Mouse (Mus musculus) midbrain, embryonic 14.5 days (tissue): ENCODE measurements at regions not wholly inside any gene's neighbourhood (a gene's known extent, or its start where the extent isn't known, plus 50 kb on each side); places are given as distances from the start of the nearest gene placed in this dataset.

Source experiments
- ATAC-seq: fragments of 200-750 bp; cut with Nextera tagmentation; 2 replicates; pipeline ENCODE4 v1.8.0; 2017; ENCODE audit warnings: moderate number of reproducible peaks, moderate library complexity; ENCODE audit not compliant: low FRiP score, low TSS enrichment
- DNase-seq: peaks from one replicate; pipeline ENCODE4 v3.0.0-alpha.2; 2015
- H3K27ac ChIP-seq: fragments of 300-500 bp; sonication (generic); replicated peaks from 2 replicates; pipeline ENCODE4 v1.5.1; 2014; ENCODE audit warnings: mild to moderate bottlenecking, low read depth, low read length, moderate library complexity
- H3K27me3 ChIP-seq: fragments of 300-500 bp; sonication (generic); 2 replicates; pipeline ENCODE4 v1.6.1; 2014; ENCODE audit warnings: low read length, control low read depth, mixed read lengths; ENCODE audit not compliant: control insufficient read depth, insufficient read depth
- H3K36me3 ChIP-seq: fragments of 300-500 bp; sonication (generic); 2 replicates; pipeline ENCODE4 v1.6.1; 2014; ENCODE audit warnings: low read length, control low read depth; ENCODE audit not compliant: control insufficient read depth, insufficient read depth
- H3K4me1 ChIP-seq: fragments of 300-500 bp; sonication (generic); 2 replicates; pipeline ENCODE4 v1.6.1; 2014; ENCODE audit warnings: mild to moderate bottlenecking, antibody characterized with exemption, low read length, control low read depth; ENCODE audit not compliant: control insufficient read depth, insufficient read depth
- H3K4me2 ChIP-seq: fragments of 300-500 bp; sonication (generic); 2 replicates; pipeline ENCODE4 v1.6.1; 2014; ENCODE audit warnings: mild to moderate bottlenecking, low read length, moderate library complexity
- H3K4me3 ChIP-seq: fragments of 300-500 bp; sonication (generic); replicated peaks from 2 replicates; pipeline ENCODE4 v1.5.1; 2014; ENCODE audit warnings: low read depth, low read length
- H3K9ac ChIP-seq: fragments of 300-500 bp; sonication (generic); replicated peaks from 2 replicates; pipeline ENCODE4 v1.6.1; 2014; ENCODE audit warnings: mild to moderate bottlenecking, low read length, moderate library complexity
- H3K9me3 ChIP-seq: fragments of 300-500 bp; sonication (generic); 2 replicates; pipeline ENCODE4 v1.6.1; 2016; ENCODE audit warnings: low read length, control low read depth, mixed read lengths; ENCODE audit not compliant: control insufficient read depth
- WGBS: fragments of 180-500 bp; shearing (Covaris S2); extraction: QIAGEN DNeasy Blood & Tissue Kit; methylation state at CpG from one replicate; pipeline ENCODE4 v1.1.7; 2014; 5-methylcytosine and 5-hydroxymethylcytosine counted together

DNA sequence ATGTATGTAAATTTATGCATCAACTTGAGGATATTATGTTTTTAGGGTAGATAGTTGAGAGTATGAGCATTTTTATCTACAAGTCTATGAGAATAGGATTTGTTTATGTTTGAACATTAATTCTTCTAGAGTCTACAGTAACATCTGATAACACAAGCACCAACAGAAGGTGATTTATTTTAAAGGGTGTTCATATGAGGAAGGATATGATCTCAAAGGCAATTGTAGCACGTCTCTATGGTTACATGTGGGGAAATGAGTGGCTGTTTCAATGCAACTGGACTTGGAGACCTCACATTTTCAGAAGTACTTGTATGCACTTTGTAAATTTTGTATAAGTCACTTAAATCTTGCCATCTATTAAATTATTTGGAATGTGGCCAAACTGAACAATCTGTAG, 318.7 kb upstream of the Etaa1 start:
- WGBS: 92% methylated on average over 1 of the region's 1 CpGs
- no peaks in the 10 kb centered on the region for H3K27me3 ChIP-seq

DNA sequence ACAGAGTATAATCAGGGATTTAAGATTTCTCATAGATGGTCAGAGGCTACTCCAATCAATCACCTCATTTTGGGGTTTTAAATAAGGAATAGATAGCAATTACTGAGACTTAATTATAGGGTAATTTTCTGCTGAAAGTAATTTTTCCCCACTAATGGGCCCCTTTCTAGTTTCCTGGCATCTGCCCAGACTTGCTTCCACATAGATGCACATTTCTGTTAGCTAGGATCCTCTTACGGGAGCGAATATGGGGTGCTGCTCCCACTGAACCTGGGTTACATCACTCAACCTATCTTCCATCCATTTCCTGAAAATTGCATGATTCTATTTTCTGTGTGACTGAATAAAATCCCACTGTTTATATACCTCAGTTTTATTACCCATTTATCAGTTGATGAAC, 312.5 kb upstream of the Etaa1 start:
- DNase-seq: no peak
- Histone ChIP-seq H3K4me2 (no peak overlapping the region), H3K36me3 (no peaks in the 10 kb centered on the region), H3K27ac (no peak overlapping the region), H3K9me3 (no peaks in the 10 kb centered on the region), H3K4me1 (no peaks in the 10 kb centered on the region), H3K27me3 (no peaks in the 10 kb centered on the region), H3K9ac (no peak overlapping the region), H3K4me3 (no peak overlapping the region)
- no peak for ATAC-seq
- 92% methylated on average over 2 of the region's 2 CpGs for WGBS

More for the DNA sequence above, 318.7 kb upstream of the Etaa1 start:
- no peaks in the 10 kb centered on the region for H3K4me1 ChIP-seq
- H3K27ac ChIP-seq: no peak overlapping the region
- H3K36me3 ChIP-seq: no peaks in the 10 kb centered on the region
- no peak overlapping the region for H3K9ac ChIP-seq
- DNase-seq: no peak
- no peaks in the 10 kb centered on the region for H3K9me3 ChIP-seq
- no peak for ATAC-seq
- H3K4me2 ChIP-seq: no peak overlapping the region
- no peak overlapping the region for H3K4me3 ChIP-seq

DNA sequence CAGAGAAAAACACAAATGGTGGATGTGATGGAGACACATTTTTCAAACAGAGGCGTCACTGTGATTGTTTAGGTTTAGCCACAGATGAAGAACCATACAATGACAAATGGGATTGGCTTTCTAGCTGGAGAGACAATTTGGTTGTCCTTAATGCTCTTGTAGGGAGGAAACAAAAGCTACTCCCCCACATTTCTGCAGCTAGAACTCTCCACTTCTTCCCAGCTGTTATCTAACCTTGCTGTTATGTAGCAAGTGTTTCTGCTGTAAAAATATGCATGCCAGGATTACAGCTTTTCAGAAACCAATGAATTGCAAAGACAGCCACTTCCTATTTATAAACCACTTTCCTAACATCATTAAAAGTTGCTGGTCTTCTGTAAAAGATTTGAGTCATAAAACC, 309.2 kb upstream of the Etaa1 start:
- H3K4me2 ChIP-seq: no peak overlapping the region
- no peaks in the 10 kb centered on the region for H3K4me1 ChIP-seq
- H3K27ac ChIP-seq: no peak overlapping the region
- H3K36me3 ChIP-seq: no peaks in the 10 kb centered on the region
- no peak overlapping the region for H3K9ac ChIP-seq
- ATAC-seq (no peak), DNase-seq (no peak)
- H3K9me3 ChIP-seq: no peaks in the 10 kb centered on the region
- H3K27me3 ChIP-seq: no peaks in the 10 kb centered on the region
- 82% methylated on average over 1 of the region's 1 CpGs for WGBS
- no peak overlapping the region for H3K4me3 ChIP-seq

DNA sequence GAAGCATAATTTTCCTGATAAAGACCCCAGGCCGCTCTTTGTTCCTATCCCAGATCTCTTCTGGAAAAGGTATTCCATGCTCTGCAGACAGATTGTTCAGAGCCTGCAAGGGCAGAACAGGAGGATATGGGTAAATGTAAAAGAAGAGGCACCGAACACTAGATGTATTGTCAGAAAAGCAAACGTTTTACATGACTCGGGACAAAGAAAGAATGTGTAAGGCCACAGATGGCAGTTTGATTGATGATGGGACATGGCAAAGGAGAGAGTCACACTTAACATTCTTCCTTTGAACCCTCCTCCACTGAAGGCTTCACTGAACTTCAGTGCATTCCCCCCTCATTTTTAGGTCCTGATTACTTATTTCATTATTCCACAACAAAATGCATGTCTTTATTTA, 295.6 kb upstream of the Etaa1 start:
- DNase-seq: no peak
- WGBS: 67% methylated on average over 4 of the region's 4 CpGs

DNA sequence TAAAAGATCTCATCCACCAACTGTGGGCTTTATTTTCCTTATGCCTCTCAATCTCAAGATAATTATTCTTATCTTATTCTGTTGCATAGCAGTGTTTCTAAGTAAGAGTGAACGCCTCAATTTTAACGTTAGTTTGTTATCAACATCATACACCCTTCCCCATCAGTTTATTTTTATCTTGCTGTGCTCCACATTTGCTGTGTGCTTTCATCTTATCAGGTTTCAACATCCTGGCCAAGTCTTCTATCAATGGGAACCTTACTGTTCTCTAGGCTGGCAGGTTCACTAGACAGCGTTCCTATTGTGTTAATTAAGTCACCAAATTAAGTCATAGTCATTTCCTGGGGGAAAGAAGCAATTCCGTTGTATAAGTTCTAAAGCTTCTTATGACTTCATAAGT, 263.1 kb upstream of the Etaa1 start:
- H3K27me3 ChIP-seq: no peaks in the 10 kb centered on the region
- H3K27ac ChIP-seq: no peak overlapping the region
- H3K4me1 ChIP-seq: no peaks in the 10 kb centered on the region
- H3K36me3 ChIP-seq: no peaks in the 10 kb centered on the region
- DNase-seq: no peak
- no peak overlapping the region for H3K4me2 ChIP-seq
- ATAC-seq: no peak
- 74% methylated on average over 4 of the region's 4 CpGs for WGBS
- no peak overlapping the region for H3K4me3 ChIP-seq
- H3K9ac ChIP-seq: no peak overlapping the region
- no peaks in the 10 kb centered on the region for H3K9me3 ChIP-seq

More for the DNA sequence above, 295.6 kb upstream of the Etaa1 start:
- no peaks in the 10 kb centered on the region for H3K27me3 ChIP-seq
- no peak overlapping the region for H3K4me2 ChIP-seq
- H3K4me1 ChIP-seq: no peaks in the 10 kb centered on the region
- no peak for ATAC-seq
- H3K9me3 ChIP-seq: no peaks in the 10 kb centered on the region
- H3K27ac ChIP-seq: no peak overlapping the region
- H3K4me3 ChIP-seq: no peak overlapping the region
- no peaks in the 10 kb centered on the region for H3K36me3 ChIP-seq
- H3K9ac ChIP-seq: no peak overlapping the region

DNA sequence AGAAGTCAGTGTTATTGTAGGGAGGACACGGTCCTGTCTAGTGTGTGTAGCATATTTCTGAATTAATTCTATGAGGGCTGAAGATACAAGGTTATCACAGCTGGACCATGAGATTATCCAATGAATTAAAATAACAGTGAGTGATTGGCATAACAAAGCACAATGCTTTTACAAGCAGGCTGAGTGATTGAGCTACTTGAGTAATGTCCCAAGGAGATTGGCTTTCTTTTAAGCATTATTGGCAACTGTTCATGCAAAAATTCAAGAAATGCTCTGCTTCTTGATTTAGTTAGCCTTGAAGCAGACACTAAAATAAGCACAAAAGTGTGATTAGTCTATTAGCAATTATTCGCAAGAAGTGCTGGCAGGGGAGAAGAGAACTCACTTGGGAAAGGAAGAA, 219.4 kb upstream of the Etaa1 start:
- Histone ChIP-seq H3K9me3 (no peaks in the 10 kb centered on the region), H3K27me3 (no peaks in the 10 kb centered on the region), H3K4me3 (no peak overlapping the region), H3K4me1 (no peaks in the 10 kb centered on the region), H3K9ac (no peak overlapping the region), H3K4me2 (no peak overlapping the region), H3K36me3 (no peaks in the 10 kb centered on the region), H3K27ac (no peak overlapping the region)
- ATAC-seq (no peak), DNase-seq (no peak)
- WGBS: 49% methylated on average over 2 of the region's 2 CpGs

DNA sequence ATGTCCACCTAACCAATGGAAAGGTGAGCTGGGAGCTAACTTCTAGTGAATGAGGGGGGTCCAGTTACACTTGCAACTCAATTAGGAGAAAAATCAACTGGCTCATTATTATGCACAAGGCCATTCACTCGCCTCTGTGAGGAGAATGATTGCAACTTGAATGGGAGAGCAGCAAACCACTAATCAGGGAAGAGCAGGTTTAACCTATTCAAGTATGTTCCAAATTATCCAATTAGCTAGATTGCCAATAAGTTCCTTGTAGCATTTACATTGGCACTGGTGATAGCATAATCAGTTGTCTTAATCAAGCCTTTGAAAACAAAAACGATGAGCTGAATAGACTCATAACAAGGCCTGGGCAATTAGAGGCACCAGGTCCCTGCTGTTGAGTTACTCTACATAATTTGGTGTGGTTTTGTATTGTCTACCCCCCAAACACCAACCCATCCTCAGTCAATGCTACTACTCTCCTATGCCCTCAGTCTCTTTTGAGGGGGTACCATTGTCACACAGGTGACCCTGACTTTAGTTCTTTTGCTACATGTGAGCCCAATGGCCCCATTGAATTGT, 217.6 kb upstream of the Etaa1 start:
- Histone ChIP-seq H3K36me3 (no peaks in the 10 kb centered on the region), H3K4me2 (no peak overlapping the region), H3K4me1 (no peaks in the 10 kb centered on the region), H3K27me3 (no peaks in the 10 kb centered on the region), H3K9me3 (no peaks in the 10 kb centered on the region), H3K27ac (no peak overlapping the region), H3K9ac (no peak overlapping the region), H3K4me3 (no peak overlapping the region)
- no peak for DNase-seq
- ATAC-seq: no peak
- 53% methylated on average over 2 of the region's 2 CpGs for WGBS

DNA sequence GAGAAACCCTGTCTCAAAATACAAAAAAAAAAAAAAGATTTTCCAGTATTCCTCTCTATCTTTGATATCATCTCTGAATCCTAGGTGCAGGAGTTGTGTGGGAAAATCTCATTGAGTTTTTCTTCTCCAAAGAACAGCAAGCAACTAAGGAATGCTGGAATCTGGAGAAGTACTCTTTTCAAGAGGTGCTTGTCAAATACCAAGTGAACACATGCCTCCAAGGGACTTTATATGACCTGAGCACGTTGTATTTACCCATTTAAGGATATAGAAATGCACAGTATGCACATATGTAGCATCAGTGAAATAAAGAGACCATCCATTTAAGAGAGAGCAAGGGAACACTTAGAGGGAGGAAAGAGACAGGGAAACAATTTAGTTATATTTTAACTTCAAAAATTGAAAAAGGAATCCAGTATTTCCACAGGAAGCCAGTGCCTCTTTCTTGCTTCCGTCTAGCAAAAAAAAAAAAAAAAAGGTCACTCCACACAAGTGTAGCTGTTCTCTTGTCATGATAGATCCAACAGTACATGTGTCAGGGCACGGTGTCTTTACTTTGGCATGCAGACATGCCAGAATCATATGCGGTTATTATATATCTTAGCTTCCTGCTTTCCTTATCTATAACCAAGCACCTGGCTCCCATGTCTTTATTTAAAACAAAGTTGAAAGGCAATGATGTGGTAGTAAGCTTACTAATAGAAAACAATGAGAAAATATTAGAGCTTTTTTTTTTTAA, 212.1 kb upstream of the Etaa1 start:
- Histone ChIP-seq H3K9me3 (no peaks in the 10 kb centered on the region), H3K9ac (no peak overlapping the region), H3K27ac (no peak overlapping the region), H3K36me3 (no peaks in the 10 kb centered on the region), H3K4me3 (no peak overlapping the region), H3K4me2 (no peak overlapping the region), H3K27me3 (no peaks in the 10 kb centered on the region), H3K4me1 (no peaks in the 10 kb centered on the region)
- no peak for ATAC-seq
- 94% methylated on average over 4 of the region's 4 CpGs for WGBS
- no peak for DNase-seq

DNA sequence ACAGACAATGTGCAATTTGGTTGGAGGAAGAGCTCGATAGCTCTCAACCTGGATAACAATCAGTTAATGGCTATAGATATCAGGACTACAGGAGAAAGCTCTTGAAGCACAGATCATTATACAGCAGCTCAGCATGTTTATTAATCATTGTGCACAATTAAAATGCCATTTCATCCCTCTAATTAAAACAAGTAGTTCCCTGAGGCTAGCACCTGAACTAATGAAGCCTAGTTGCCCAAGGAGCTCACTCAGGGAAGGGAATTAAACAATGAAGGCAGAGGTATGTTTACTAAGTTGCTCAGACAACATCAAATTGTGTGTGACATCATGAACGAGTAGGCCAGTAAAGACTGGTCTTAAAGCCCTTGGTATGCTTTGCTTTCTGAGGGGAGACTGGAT, 210.3 kb upstream of the Etaa1 start:
- WGBS: 72% methylated on average over 2 of the region's 2 CpGs
- DNase-seq (peak; percentile 23), ATAC-seq (peak; percentile 27; the same call in 1 of the 2 replicates)
- Histone ChIP-seq H3K27ac (no peak overlapping the region), H3K36me3 (no peaks in the 10 kb centered on the region), H3K27me3 (no peaks in the 10 kb centered on the region), H3K4me2 (no peak overlapping the region), H3K4me3 (no peak overlapping the region), H3K9me3 (no peaks in the 10 kb centered on the region), H3K4me1 (no peaks in the 10 kb centered on the region), H3K9ac (no peak overlapping the region)
